In genomic region chr11:81474121-81474520, GRCm38 (mm10) we compare ENCODE assay signal across 22 mouse cellular contexts.
DNase-seq lines count a peak whose midpoint lies in the region; ATAC-seq lines count a peak whose summit lies in the region.
"Had no signal": no experiment of that assay in that cellular context is flagged by ENCODE, and none has a peak within 500 bp of the region (broad histone marks: within the 10 kb centered on the region; RNA-seq: fewer than 3 reads in every experiment).

No protein-coding gene starts in this region.

- peak; percentile 57 to 60 for DNase-seq in cerebellum, postnatal 14 days
- DNase-seq in cerebellum, adult 9-10 months = no peak
- DNase-seq in kidney, postnatal 10 days = peak; percentile 13
- DNase-seq in kidney, adult 11 months = no peak
- DNase-seq in kidney, postnatal 36 days = peak; percentile 14 to 24
- DNase-seq in Muller cell, postnatal 12 days (ENCODE audit: inconsistent ontology term) = no peak
- DNase-seq: adrenal gland, postnatal 14 days; cerebellum, adult 18-20 months; cerebellum, adult 9-11 months; forebrain, postnatal 0 days; gastrocnemius, adult 2 months; gastrocnemius, postnatal 14 days; heart, adult 11 months had no signal

- H3K9me3 ChIP-seq in kidney, embryonic 16.5 days (ENCODE audit: low read length) = no peaks in the 10 kb centered on the region
- H3K9me3 ChIP-seq: embryonic facial prominence, embryonic 12.5 days; embryonic facial prominence, embryonic 15.5 days; hindbrain, embryonic 12.5 days; hindbrain, embryonic 15.5 days had no signal

- no peaks in the 10 kb centered on the region for H3K4me1 ChIP-seq in kidney, embryonic 16.5 days (ENCODE audit: insufficient read depth, low read length)
- H3K4me1 ChIP-seq: embryonic facial prominence, embryonic 12.5 days; embryonic facial prominence, embryonic 15.5 days; hindbrain, embryonic 12.5 days; hindbrain, embryonic 15.5 days had no signal

- no peak overlapping the region for H3K4me2 ChIP-seq in kidney, embryonic 16.5 days (replicated peaks; ENCODE audit: low read depth, low read length)
- H3K4me2 ChIP-seq: embryonic facial prominence, embryonic 12.5 days; embryonic facial prominence, embryonic 15.5 days; heart, embryonic 11.5 days; hindbrain, embryonic 12.5 days; hindbrain, embryonic 15.5 days had no signal

- ATAC-seq in kidney, embryonic 16.5 days (ENCODE audit: low FRiP score, low TSS enrichment) = no peak
- ATAC-seq: activated CD4-positive, CD25-positive, alpha-beta regulatory T cell, adult 4 months; CD4-positive, CD25-positive, alpha-beta regulatory T cell, adult 4 months; forebrain, embryonic 14.5 days; forebrain, postnatal 0 days had no signal

- H3K36me3 ChIP-seq in kidney, embryonic 16.5 days (ENCODE audit: insufficient read depth, low read length) = no peaks in the 10 kb centered on the region
- H3K36me3 ChIP-seq: embryonic facial prominence, embryonic 12.5 days; embryonic facial prominence, embryonic 15.5 days; hindbrain, embryonic 12.5 days; hindbrain, embryonic 15.5 days had no signal

- H3K9ac ChIP-seq in kidney, embryonic 16.5 days (replicated peaks; ENCODE audit: low read length) = no peak overlapping the region
- H3K9ac ChIP-seq: embryonic facial prominence, embryonic 12.5 days; embryonic facial prominence, embryonic 15.5 days; forebrain, postnatal 0 days; hindbrain, embryonic 12.5 days; hindbrain, embryonic 15.5 days had no signal

- H3K27me3 ChIP-seq in kidney, embryonic 16.5 days (ENCODE audit: insufficient read depth, low read length) = no peaks in the 10 kb centered on the region
- H3K27me3 ChIP-seq: embryonic facial prominence, embryonic 12.5 days; embryonic facial prominence, embryonic 15.5 days; hindbrain, embryonic 12.5 days; hindbrain, embryonic 15.5 days had no signal

- WGBS in kidney, embryonic 16.5 days = 72% methylated on average over 2 of the region's 2 CpGs

- H3K27ac ChIP-seq in kidney, embryonic 16.5 days (ENCODE audit: low read length) = no peak overlapping the region
- H3K27ac ChIP-seq: embryonic facial prominence, embryonic 12.5 days; embryonic facial prominence, embryonic 15.5 days; gastrocnemius, adult 2 months; hindbrain, embryonic 12.5 days; hindbrain, embryonic 15.5 days had no signal

- no peak overlapping the region for H3K4me3 ChIP-seq in kidney, embryonic 16.5 days (ENCODE audit: low read length)
- H3K4me3 ChIP-seq: embryonic facial prominence, embryonic 12.5 days; embryonic facial prominence, embryonic 15.5 days; gastrocnemius, adult 2 months; hindbrain, embryonic 12.5 days; hindbrain, embryonic 15.5 days had no signal

Comparison
In these comparisons a context has a peak if more than half of its experiments do, and no peak if none do; other contexts are left out.
1. DNase-seq: peak in cerebellum, postnatal 14 days (2 of 2), kidney, postnatal 10 days (single experiment) and kidney, postnatal 36 days (2 of 2); none in cerebellum, adult 9-10 months (single experiment), kidney, adult 11 months (single experiment) and Muller cell, postnatal 12 days (single experiment).